Mouse (Mus musculus) Patski (cell line): ENCODE measurements around the gene Sde2. TPM values are rescaled to one million over a fixed set of nuclear protein-coding genes. Genes with fewer than 3 reads are reported as not detected.

Experiments
- ATAC-seq: fragments of 100-300 bp; one replicate; pipeline ENCODE4 v1.8.0; 2021
- CTCF ChIA-PET: fragments of 350-600 bp; sonication (Branson Sonifier 250); formaldehyde crosslinking; loops from one replicate; lab custom pipeline; 2022; ENCODE audit warnings: inconsistent platforms; lab: Charles Lee
- POLR2A ChIA-PET: fragments of 350-600 bp; sonication (Branson Sonifier 250); formaldehyde crosslinking; loops from one replicate; lab custom pipeline; 2022; ENCODE audit warnings: antibody characterized with exemption, inconsistent platforms; lab: Charles Lee
- DNase-seq: peaks from one replicate; pipeline ENCODE4 v3.0.0-alpha.2; 2011; ENCODE audit warnings: low read depth, low spot score
- H3K27me3 ChIP-seq: fragments of 371-371 bp; one replicate; pipeline ENCODE4 v1.5.1; 2021
- CTCF ChIP-seq: fragments of 100-300 bp; IDR thresholded peaks from one replicate; pipeline ENCODE4 v1.5.1; 2021
- in situ Hi-C: fragments of 300-500 bp; cut with MboI; formaldehyde crosslinking; loops from 3 replicates; pipeline ENCODE4 v1.11.1; 2018; ENCODE audit warnings: low pct_unique_long_range_greater_than_20kb, mixed read lengths
- polyA plus RNA-seq: library from polyadenylated mRNA; unstranded; gene quantifications from one replicate; pipeline ENCODE4 v1.2.3, GENCODE M21; 2021

The Sde2 gene
- polyA plus RNA-seq, 1 experiment from 2014 or later, result 29.0 TPM

GRCm38 (mm10) chr1:180913797-180914196, 62.9 kb downstream of the Sde2 start:
- in situ Hi-C loops, result no loop called here
- no peaks in the 10 kb centered on the region for H3K27me3 ChIP-seq
- CTCF ChIA-PET, result interaction anchor here (0.7 to 1.6 kb wide), 3 partner anchors 24 to 61 kb away, joined by 3 to 6 read pairs (median 3); partner anchors contain the start of gene Tmem63a
- POLR2A ChIA-PET, result interaction anchor here (1.6 kb wide), 1 partner anchor 12 kb away, joined by 3 read pairs; no protein-coding TSS in a partner anchor
- peak; percentile 72 for ATAC-seq
- DNase-seq, result peak; percentile 80
- TF ChIP-seq CTCF, result no peak

GRCm38 (mm10) chr1:180916425-180916824, 65.5 kb downstream of the Sde2 start:
- DNase-seq, result no peak
- no peak for ATAC-seq
- ChIA-PET POLR2A (no interaction called here), CTCF (no interaction called here)
- no peak for TF ChIP-seq CTCF
- no peaks in the 10 kb centered on the region for H3K27me3 ChIP-seq
- in situ Hi-C loops, result no loop called here

- ATAC-seq (no peak), DNase-seq (no peak)
- no peak for TF ChIP-seq CTCF
- CTCF ChIA-PET, result no interaction called here
- in situ Hi-C loops, result no loop called here
- POLR2A ChIA-PET, result no interaction called here
- H3K27me3 ChIP-seq, result no peaks in the 10 kb centered on the region
Observed at GRCm38 (mm10) chr1:180917053-180917452, 66.1 kb downstream of the Sde2 start.

Other genes with a start within 250 kb of the Sde2 start
- gene Lin9, start 210.0 kb upstream of the Sde2 start, polyA plus RNA-seq, result 13.7 TPM
- gene Mixl1, start 154.1 kb upstream of the Sde2 start, polyA plus RNA-seq, result not detected
- gene Acbd3, start 125.1 kb upstream of the Sde2 start, polyA plus RNA-seq, result 53.4 TPM
- 683 TPM for gene H3f3a, start 37.2 kb upstream of the Sde2 start, polyA plus RNA-seq
- 0.04 TPM for gene Lefty2, start 42.0 kb downstream of the Sde2 start, polyA plus RNA-seq
- 62.2 TPM for gene Pycr2, start 53.2 kb downstream of the Sde2 start, polyA plus RNA-seq
- gene Lefty1, start 83.9 kb downstream of the Sde2 start, polyA plus RNA-seq, result 0.06 TPM
- 39.3 TPM for gene Tmem63a, start 91.2 kb downstream of the Sde2 start, polyA plus RNA-seq
- gene Ephx1, start 169.8 kb downstream of the Sde2 start, polyA plus RNA-seq, result 10.9 TPM
- 0.03 TPM for gene 9130409I23Rik, start 200.1 kb downstream of the Sde2 start, polyA plus RNA-seq